Mouse (Mus musculus) regulatory T cell (primary cell): ENCODE data around the gene Pdzrn3.

Experiments
- in situ Hi-C: fragments of 300-600 bp; cut with MboI, MseI; formaldehyde crosslinking; loops from one replicate; pipeline ENCODE4 v1.15.1; 2025; ENCODE audit warnings: high pct_unique_total_duplicates

Pdzrn3 gene

GRCm38 (mm10) chr6:101327741-101328140 lies 50.0 kb downstream of the Pdzrn3 start:
- in situ Hi-C loops = no loop called here

- in situ Hi-C loops = no loop called here
Observed at GRCm38 (mm10) chr6:101327196-101327595, 50.5 kb downstream of the Pdzrn3 start.

- in situ Hi-C loops = no loop called here
Observed at GRCm38 (mm10) chr6:101325842-101326639, 51.7 kb downstream of the Pdzrn3 start.

GRCm38 (mm10) chr6:101322580-101322979 lies 55.1 kb downstream of the Pdzrn3 start:
- in situ Hi-C loops = loop anchor here (25.0 kb wide), 1 partner anchor 1215 kb away; no protein-coding TSS in a partner anchor

GRCm38 (mm10) chr6:101320386-101320785 lies 57.3 kb downstream of the Pdzrn3 start:
- in situ Hi-C loops = loop anchor here (25.0 kb wide), 1 partner anchor 1217 kb away; no protein-coding TSS in a partner anchor

- in situ Hi-C loops = loop anchor here (25.0 kb wide), 1 partner anchor 1218 kb away; no protein-coding TSS in a partner anchor
Observed at GRCm38 (mm10) chr6:101319374-101319967, 58.2 kb downstream of the Pdzrn3 start.

GRCm38 (mm10) chr6:101318530-101318929 lies 59.2 kb downstream of the Pdzrn3 start:
- in situ Hi-C loops = loop anchor here (25.0 kb wide), 1 partner anchor 1219 kb away; no protein-coding TSS in a partner anchor

- in situ Hi-C loops = loop anchor here (25.0 kb wide), 1 partner anchor 1226 kb away; no protein-coding TSS in a partner anchor
Observed at GRCm38 (mm10) chr6:101311446-101311845, 66.3 kb downstream of the Pdzrn3 start.

GRCm38 (mm10) chr6:101310491-101310890 lies 67.2 kb downstream of the Pdzrn3 start:
- in situ Hi-C loops = loop anchor here (25.0 kb wide), 1 partner anchor 1227 kb away; no protein-coding TSS in a partner anchor

- in situ Hi-C loops = loop anchor here (25.0 kb wide), 1 partner anchor 1229 kb away; no protein-coding TSS in a partner anchor
Observed at GRCm38 (mm10) chr6:101307964-101308531, 69.6 kb downstream of the Pdzrn3 start.

- in situ Hi-C loops = loop anchor here (25.0 kb wide), 1 partner anchor 1230 kb away; no protein-coding TSS in a partner anchor
Observed at GRCm38 (mm10) chr6:101306834-101307233, 70.9 kb downstream of the Pdzrn3 start.

- in situ Hi-C loops = loop anchor here (25.0 kb wide), 1 partner anchor 1232 kb away; no protein-coding TSS in a partner anchor
Observed at GRCm38 (mm10) chr6:101305543-101305942, 72.2 kb downstream of the Pdzrn3 start.

- in situ Hi-C loops = loop anchor here (25.0 kb wide), 1 partner anchor 1233 kb away; no protein-coding TSS in a partner anchor
Observed at GRCm38 (mm10) chr6:101303959-101304738, 73.5 kb downstream of the Pdzrn3 start.

GRCm38 (mm10) chr6:101303501-101303900 lies 74.2 kb downstream of the Pdzrn3 start:
- in situ Hi-C loops = loop anchor here (25.0 kb wide), 1 partner anchor 1234 kb away; no protein-coding TSS in a partner anchor

GRCm38 (mm10) chr6:101301154-101301553 lies 76.5 kb downstream of the Pdzrn3 start:
- in situ Hi-C loops = loop anchor here (25.0 kb wide), 1 partner anchor 1236 kb away; no protein-coding TSS in a partner anchor

GRCm38 (mm10) chr6:101299434-101299833 lies 78.3 kb downstream of the Pdzrn3 start:
- in situ Hi-C loops = no loop called here

- in situ Hi-C loops = no loop called here
Observed at GRCm38 (mm10) chr6:101297563-101298520, 79.9 kb downstream of the Pdzrn3 start.

- in situ Hi-C loops = no loop called here
Observed at GRCm38 (mm10) chr6:101296997-101297396, 80.7 kb downstream of the Pdzrn3 start.

- in situ Hi-C loops = no loop called here
Observed at GRCm38 (mm10) chr6:101296280-101296679, 81.4 kb downstream of the Pdzrn3 start.
